Mouse (Mus musculus) hindbrain, embryonic 14.5 days (tissue): ENCODE measurements at regions not wholly inside any gene's neighbourhood (a gene's known extent, or its start where the extent isn't known, plus 50 kb on each side); places are given as distances from the start of the nearest gene placed in this dataset.
A peak's percentile ranks its signal among the peaks of the same experiment; 100 is the strongest.

Experiments used
- ATAC-seq: fragments of 200-750 bp; cut with Nextera tagmentation; 2 replicates; pipeline ENCODE4 v1.8.0; 2017; ENCODE audit warnings: moderate number of reproducible peaks, mild to moderate bottlenecking, moderate TSS enrichment, moderate library complexity; ENCODE audit not compliant: low FRiP score
- DNase-seq: peaks from one replicate; pipeline ENCODE4 v3.0.0-alpha.2; 2015; ENCODE audit warnings: low spot score
- H3K27ac ChIP-seq: fragments of 300-500 bp; sonication (generic); 2 replicates; pipeline ENCODE4 v1.5.1; 2014; ENCODE audit warnings: mild to moderate bottlenecking, moderate library complexity
- H3K27me3 ChIP-seq: fragments of 300-500 bp; sonication (generic); 2 replicates; pipeline ENCODE4 v1.6.1; 2014; ENCODE audit warnings: mild to moderate bottlenecking, low read length, mixed read lengths; ENCODE audit not compliant: control insufficient read depth, insufficient read depth
- H3K36me3 ChIP-seq: fragments of 300-500 bp; sonication (generic); replicated peaks from 2 replicates; pipeline ENCODE4 v1.6.1; 2014; ENCODE audit not compliant: control insufficient read depth, insufficient read depth
- H3K4me1 ChIP-seq: fragments of 300-500 bp; sonication (generic); replicated peaks from 2 replicates; pipeline ENCODE4 v1.6.1; 2014; ENCODE audit warnings: antibody characterized with exemption, low read length, mixed read lengths; ENCODE audit not compliant: control insufficient read depth, insufficient read depth
- H3K4me2 ChIP-seq: fragments of 300-500 bp; sonication (generic); replicated peaks from 2 replicates; pipeline ENCODE4 v1.6.1; 2014; ENCODE audit warnings: mild to moderate bottlenecking, moderate library complexity
- H3K4me3 ChIP-seq: fragments of 300-500 bp; sonication (generic); replicated peaks from 2 replicates; pipeline ENCODE4 v1.5.1; 2014; ENCODE audit warnings: mild to moderate bottlenecking, low read length
- H3K9ac ChIP-seq: fragments of 300-500 bp; sonication (generic); 2 replicates; pipeline ENCODE4 v1.6.1; 2014
- H3K9me3 ChIP-seq: fragments of 300-500 bp; sonication (generic); 2 replicates; pipeline ENCODE4 v1.6.1; 2016; ENCODE audit warnings: low read length; ENCODE audit not compliant: control insufficient read depth
- WGBS: fragments of 180-500 bp; shearing (Covaris S2); extraction: QIAGEN DNeasy Blood & Tissue Kit; methylation state at CpG from one replicate; pipeline ENCODE4 v1.1.7; 2014; 5-methylcytosine and 5-hydroxymethylcytosine counted together

GRCm38 (mm10) chr19:52738946-52739345, 301.1 kb downstream of the Xpnpep1 start:
- no peak overlapping the region for H3K4me3 ChIP-seq
- WGBS: 86% methylated on average over 9 of the region's 9 CpGs
- no peak for ATAC-seq

GRCm38 (mm10) chr19:52721776-52722175, 318.2 kb downstream of the Xpnpep1 start:
- no peak for ATAC-seq
- no peaks in the 10 kb centered on the region for H3K9me3 ChIP-seq

More at GRCm38 (mm10) chr19:52738946-52739345, 301.1 kb downstream of the Xpnpep1 start:
- no peaks in the 10 kb centered on the region for H3K4me1 ChIP-seq
- H3K9ac ChIP-seq: no peak overlapping the region
- H3K27ac ChIP-seq: no peak overlapping the region
- no peaks in the 10 kb centered on the region for H3K36me3 ChIP-seq
- H3K27me3 ChIP-seq: no peaks in the 10 kb centered on the region
- no peak for DNase-seq
- no peak overlapping the region for H3K4me2 ChIP-seq
- H3K9me3 ChIP-seq: no peaks in the 10 kb centered on the region

GRCm38 (mm10) chr19:52715359-52715758, 324.7 kb downstream of the Xpnpep1 start:
- Histone ChIP-seq H3K4me1 (no peaks in the 10 kb centered on the region), H3K27me3 (no peaks in the 10 kb centered on the region), H3K4me3 (no peak overlapping the region), H3K9ac (no peak overlapping the region), H3K36me3 (no peaks in the 10 kb centered on the region), H3K27ac (no peak overlapping the region), H3K4me2 (no peak overlapping the region), H3K9me3 (no peaks in the 10 kb centered on the region)
- DNase-seq: no peak
- ATAC-seq: no peak
- WGBS: 75% methylated on average over 5 of the region's 5 CpGs

More at GRCm38 (mm10) chr19:52721776-52722175, 318.2 kb downstream of the Xpnpep1 start:
- Histone ChIP-seq H3K27ac (no peak overlapping the region), H3K36me3 (no peaks in the 10 kb centered on the region), H3K9ac (no peak overlapping the region), H3K4me2 (no peak overlapping the region), H3K27me3 (no peaks in the 10 kb centered on the region), H3K4me3 (no peak overlapping the region), H3K4me1 (no peaks in the 10 kb centered on the region)
- no peak for DNase-seq
- 31% methylated on average over 1 of the region's 1 CpGs for WGBS

GRCm38 (mm10) chr19:52707679-52708078, 332.3 kb downstream of the Xpnpep1 start:
- no peak for ATAC-seq
- Histone ChIP-seq H3K9ac (no peak overlapping the region), H3K4me1 (no peaks in the 10 kb centered on the region), H3K27me3 (no peaks in the 10 kb centered on the region), H3K9me3 (no peaks in the 10 kb centered on the region), H3K4me3 (no peak overlapping the region), H3K27ac (no peak overlapping the region), H3K36me3 (no peaks in the 10 kb centered on the region), H3K4me2 (no peak overlapping the region)
- DNase-seq: no peak
- WGBS: 83% methylated on average over 1 of the region's 1 CpGs

GRCm38 (mm10) chr19:52661009-52661408, 379.0 kb downstream of the Xpnpep1 start:
- H3K36me3 ChIP-seq: no peaks in the 10 kb centered on the region
- H3K27ac ChIP-seq: no peak overlapping the region
- 65% methylated on average over 5 of the region's 5 CpGs for WGBS
- H3K4me1 ChIP-seq: no peaks in the 10 kb centered on the region
- no peak overlapping the region for H3K9ac ChIP-seq
- peak; percentile 28 for DNase-seq
- H3K4me2 ChIP-seq: no peak overlapping the region
- H3K27me3 ChIP-seq: no peaks in the 10 kb centered on the region
- no peak overlapping the region for H3K4me3 ChIP-seq
- H3K9me3 ChIP-seq: no peaks in the 10 kb centered on the region
- ATAC-seq: no peak

GRCm38 (mm10) chr19:52647066-52648046, 383.3 kb downstream of the Ins1 start:
- H3K27ac ChIP-seq: no peak overlapping the region
- H3K27me3 ChIP-seq: no peaks in the 10 kb centered on the region
- 41% methylated on average over 17 of the region's 17 CpGs for WGBS
- no peaks in the 10 kb centered on the region for H3K36me3 ChIP-seq
- no peaks in the 10 kb centered on the region for H3K4me1 ChIP-seq
- DNase-seq (peak; percentile 53), ATAC-seq (peak; percentile 77)
- no peak overlapping the region for H3K4me3 ChIP-seq
- H3K9me3 ChIP-seq: no peaks in the 10 kb centered on the region
- H3K4me2 ChIP-seq: no peak overlapping the region
- no peak overlapping the region for H3K9ac ChIP-seq

- 61% methylated on average over 5 of the region's 5 CpGs for WGBS
- ATAC-seq: no peak
Observed at GRCm38 (mm10) chr19:52640228-52640627, 376.1 kb downstream of the Ins1 start.

GRCm38 (mm10) chr19:52632501-52632900, 368.4 kb downstream of the Ins1 start:
- DNase-seq: no peak

More at GRCm38 (mm10) chr19:52640228-52640627, 376.1 kb downstream of the Ins1 start:
- Histone ChIP-seq H3K27me3 (no peaks in the 10 kb centered on the region), H3K36me3 (no peaks in the 10 kb centered on the region), H3K4me1 (no peaks in the 10 kb centered on the region), H3K4me2 (no peak overlapping the region), H3K9me3 (no peaks in the 10 kb centered on the region), H3K27ac (no peak overlapping the region), H3K9ac (no peak overlapping the region), H3K4me3 (no peak overlapping the region)
- DNase-seq: no peak

GRCm38 (mm10) chr19:52624310-52624709, 360.2 kb downstream of the Ins1 start:
- Histone ChIP-seq H3K9ac (no peak overlapping the region), H3K4me3 (no peak overlapping the region), H3K9me3 (no peaks in the 10 kb centered on the region), H3K27ac (no peak overlapping the region), H3K36me3 (no peaks in the 10 kb centered on the region), H3K27me3 (no peaks in the 10 kb centered on the region), H3K4me2 (no peak overlapping the region), H3K4me1 (no peaks in the 10 kb centered on the region)
- WGBS: 77% methylated on average over 5 of the region's 5 CpGs
- DNase-seq (no peak), ATAC-seq (no peak)

More at GRCm38 (mm10) chr19:52632501-52632900, 368.4 kb downstream of the Ins1 start:
- Histone ChIP-seq H3K9me3 (no peaks in the 10 kb centered on the region), H3K36me3 (no peaks in the 10 kb centered on the region), H3K27me3 (no peaks in the 10 kb centered on the region), H3K9ac (no peak overlapping the region), H3K4me2 (no peak overlapping the region), H3K4me1 (no peaks in the 10 kb centered on the region), H3K4me3 (no peak overlapping the region), H3K27ac (no peak overlapping the region)
- WGBS: 87% methylated on average over 4 of the region's 4 CpGs
- no peak for ATAC-seq
